Mouse (Mus musculus): Measurements from ENCODE around the gene Ptpru. TPM values are rescaled to one million over a fixed set of nuclear protein-coding genes. Genes with fewer than 3 reads are reported as not detected.

Ptpru gene
- polyA plus RNA-seq, 1 experiment from 2014 or later, result 12.4 TPM

GRCm38 (mm10) chr4:131836351-131836881 lies 1.7 kb downstream of the Ptpru start:
- TF ChIP-seq CTCF (IDR thresholded peaks at IDR 0.05; ENCODE audit: low read depth), result no peak
- Histone ChIP-seq H3K4me2 (peak overlapping the region; percentile 98), H3K4me3 (ENCODE audit: low read depth, low read length) (peak overlapping the region; percentile 66), H3K9me3 (ENCODE audit: low read depth, low read length) (no peaks in the 10 kb centered on the region), H3K9ac (peak overlapping the region; percentile 72), H3K27me3 (ENCODE audit: insufficient read depth, low read length) (peaks cover 24% of the 10 kb centered on the region), H3K27ac (ENCODE audit: low read depth) (no peak overlapping the region), H3K36me3 (ENCODE audit: insufficient read depth) (no peaks in the 10 kb centered on the region), H3K4me1 (ENCODE audit: insufficient read depth) (no peaks in the 10 kb centered on the region)
- DNase-seq, result peak; percentile 57
- ATAC-seq (ENCODE audit: insufficient read depth), result 0 out of 2 replicates have a peak, but pooled peaks have one; percentile 6
- WGBS, result 1% methylated on average over 36 of the region's 39 CpGs

DNA sequence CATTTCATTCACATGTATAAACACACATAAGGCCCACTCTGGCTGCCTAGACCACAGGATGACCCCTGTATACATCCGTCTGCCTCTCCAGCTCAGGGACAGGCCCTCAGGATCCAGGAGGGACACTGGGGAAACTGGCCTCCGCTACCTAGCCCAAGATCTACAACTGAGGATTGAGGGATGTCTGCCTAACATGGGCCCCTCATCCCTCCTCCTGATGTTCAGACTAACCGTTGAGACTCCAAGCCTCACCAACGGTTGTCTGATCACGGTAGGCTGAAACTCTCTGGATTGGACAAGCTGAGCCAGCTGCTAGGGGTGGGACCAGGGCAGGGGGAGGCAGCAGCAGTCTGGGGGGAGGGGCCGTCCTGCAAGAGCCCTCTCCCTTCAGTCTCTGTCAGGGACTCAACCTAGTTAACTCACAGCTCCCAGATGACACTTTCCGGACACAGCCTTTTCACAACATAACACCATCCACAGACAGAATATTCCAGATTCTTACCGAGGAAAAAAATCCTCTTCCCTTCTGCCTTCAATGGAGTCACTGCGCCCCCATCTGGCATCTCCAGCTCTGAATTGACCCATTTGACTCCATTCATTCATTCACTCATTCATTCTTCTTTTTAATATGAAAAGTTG lies 4.0 kb downstream of the Ptpru start:
- TF ChIP-seq CTCF (IDR thresholded peaks at IDR 0.05; ENCODE audit: low read depth), result peak; percentile 52
- ATAC-seq (ENCODE audit: insufficient read depth) (no peak), DNase-seq (peak; percentile 53)
- Histone ChIP-seq H3K27me3 (ENCODE audit: insufficient read depth, low read length) (peaks cover 24% of the 10 kb centered on the region), H3K9ac (no peak overlapping the region), H3K4me1 (ENCODE audit: insufficient read depth) (no peaks in the 10 kb centered on the region; the same call in 1 of the 2 replicates), H3K4me3 (ENCODE audit: low read depth, low read length) (no peak overlapping the region), H3K27ac (ENCODE audit: low read depth) (no peak overlapping the region), H3K4me2 (no peak overlapping the region), H3K36me3 (ENCODE audit: insufficient read depth) (no peaks in the 10 kb centered on the region), H3K9me3 (ENCODE audit: low read depth, low read length) (no peaks in the 10 kb centered on the region)
- 22% methylated on average over 9 of the region's 9 CpGs for WGBS

DNA sequence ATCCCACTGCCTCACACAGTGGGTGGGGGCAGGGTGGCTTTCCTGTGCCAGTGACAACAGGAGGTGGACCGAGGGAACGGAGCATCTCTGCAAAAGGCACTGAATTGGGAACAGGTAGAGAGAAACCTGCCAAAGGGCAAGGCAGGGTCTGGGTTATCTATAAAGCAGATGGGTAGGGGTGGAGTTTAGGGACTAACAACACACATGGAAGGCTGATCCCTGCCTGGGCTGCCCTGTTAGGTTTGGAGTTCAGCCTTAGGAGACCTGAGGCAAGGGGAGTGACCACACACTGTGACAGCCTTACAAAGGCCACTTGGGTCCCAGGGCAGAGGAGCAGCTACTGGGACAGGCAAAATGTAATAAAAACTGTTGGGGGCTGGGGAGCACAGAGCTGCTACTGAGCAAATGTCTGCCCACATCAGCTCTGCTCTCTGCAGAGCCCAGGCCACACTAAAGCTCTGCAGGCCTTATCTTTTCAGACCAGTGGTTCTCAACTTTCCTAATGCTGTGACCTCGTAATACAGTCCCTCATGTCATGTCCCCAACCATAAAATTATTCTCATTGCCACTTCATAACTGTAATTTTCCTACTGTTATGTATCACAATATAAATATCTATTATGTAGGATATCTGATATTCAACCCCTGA lies 5.2 kb downstream of the Ptpru start:
- no peak overlapping the region for H3K4me3 ChIP-seq (ENCODE audit: low read depth, low read length)
- no peak overlapping the region for H3K9ac ChIP-seq
- no peaks in the 10 kb centered on the region for H3K36me3 ChIP-seq (ENCODE audit: insufficient read depth)
- ATAC-seq (ENCODE audit: insufficient read depth), result no peak
- no peaks in the 10 kb centered on the region for H3K9me3 ChIP-seq (ENCODE audit: low read depth, low read length)
- no peak overlapping the region for H3K4me2 ChIP-seq
- no peak for TF ChIP-seq CTCF (IDR thresholded peaks at IDR 0.05; ENCODE audit: low read depth)
- no peak overlapping the region for H3K27ac ChIP-seq (ENCODE audit: low read depth)
- DNase-seq, result no peak
- peaks cover 24% of the 10 kb centered on the region for H3K27me3 ChIP-seq (ENCODE audit: insufficient read depth, low read length)
- H3K4me1 ChIP-seq (ENCODE audit: insufficient read depth), result no peaks in the 10 kb centered on the region; the same call in 1 of the 2 replicates
- 76% methylated on average over 3 of the region's 3 CpGs for WGBS

DNA sequence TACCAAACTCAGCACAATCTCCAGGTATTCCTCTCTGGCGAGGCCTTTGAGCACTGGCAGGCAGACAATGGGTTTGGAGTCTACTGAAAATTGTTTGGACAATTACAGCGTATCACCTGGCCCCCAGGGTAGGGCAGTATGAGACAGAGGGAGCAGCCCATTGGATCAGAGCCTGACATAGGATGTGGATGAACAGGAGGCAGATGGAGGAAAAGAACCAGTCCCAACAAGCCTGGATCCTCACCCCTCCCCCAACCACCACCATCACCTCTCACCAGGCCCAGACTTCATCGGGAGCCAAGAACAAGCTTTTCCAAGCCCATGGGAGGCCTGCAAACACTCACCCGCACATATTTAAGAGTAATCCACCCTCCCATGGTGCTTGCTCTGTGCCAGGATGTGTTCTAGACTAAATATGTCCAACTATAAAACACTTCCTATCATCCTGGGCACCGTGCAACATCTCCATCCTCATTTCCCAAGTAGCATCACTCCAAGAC lies 6.5 kb downstream of the Ptpru start:
- H3K4me2 ChIP-seq, result no peak overlapping the region
- no peaks in the 10 kb centered on the region; the same call in 1 of the 2 replicates for H3K4me1 ChIP-seq (ENCODE audit: insufficient read depth)
- H3K4me3 ChIP-seq (ENCODE audit: low read depth, low read length), result no peak overlapping the region
- no peak for TF ChIP-seq CTCF (IDR thresholded peaks at IDR 0.05; ENCODE audit: low read depth)
- no peaks in the 10 kb centered on the region for H3K9me3 ChIP-seq (ENCODE audit: low read depth, low read length)
- peaks cover 18% of the 10 kb centered on the region for H3K27me3 ChIP-seq (ENCODE audit: insufficient read depth, low read length)
- ATAC-seq (ENCODE audit: insufficient read depth) (no peak), DNase-seq (peak; percentile 23)
- H3K9ac ChIP-seq, result no peak overlapping the region
- WGBS, result 63% methylated on average over 5 of the region's 5 CpGs
- no peak overlapping the region for H3K27ac ChIP-seq (ENCODE audit: low read depth)
- H3K36me3 ChIP-seq (ENCODE audit: insufficient read depth), result no peaks in the 10 kb centered on the region

- no peak overlapping the region for H3K4me2 ChIP-seq
- H3K27me3 ChIP-seq (ENCODE audit: insufficient read depth, low read length), result no peaks in the 10 kb centered on the region
- no peaks in the 10 kb centered on the region for H3K9me3 ChIP-seq (ENCODE audit: low read depth, low read length)
- no peaks in the 10 kb centered on the region; the same call in 1 of the 2 replicates for H3K4me1 ChIP-seq (ENCODE audit: insufficient read depth)
- WGBS, result 62% methylated on average over 8 of the region's 8 CpGs
- no peak for TF ChIP-seq CTCF (IDR thresholded peaks at IDR 0.05; ENCODE audit: low read depth)
- no peak for ATAC-seq (ENCODE audit: insufficient read depth)
- H3K36me3 ChIP-seq (ENCODE audit: insufficient read depth), result no peaks in the 10 kb centered on the region
- DNase-seq, result no peak
- H3K27ac ChIP-seq (ENCODE audit: low read depth), result no peak overlapping the region
- no peak overlapping the region for H3K9ac ChIP-seq
- H3K4me3 ChIP-seq (ENCODE audit: low read depth, low read length), result no peak overlapping the region
These were observed 9.0 kb downstream of the Ptpru start for GRCm38 (mm10) chr4:131829123-131829522.

GRCm38 (mm10) chr4:131826905-131827304 lies 11.2 kb downstream of the Ptpru start:
- 9% methylated on average over 6 of the region's 6 CpGs for WGBS
- DNase-seq (peak; percentile 73), ATAC-seq (ENCODE audit: insufficient read depth) (peak; percentile 77)
- Histone ChIP-seq H3K9me3 (ENCODE audit: low read depth, low read length) (no peaks in the 10 kb centered on the region), H3K9ac (no peak overlapping the region), H3K27ac (ENCODE audit: low read depth) (peak overlapping the region; percentile 76), H3K4me1 (ENCODE audit: insufficient read depth) (no peaks in the 10 kb centered on the region; the same call in 1 of the 2 replicates), H3K4me3 (ENCODE audit: low read depth, low read length) (no peak overlapping the region), H3K36me3 (ENCODE audit: insufficient read depth) (no peaks in the 10 kb centered on the region), H3K4me2 (no peak overlapping the region), H3K27me3 (ENCODE audit: insufficient read depth, low read length) (no peaks in the 10 kb centered on the region)
- TF ChIP-seq CTCF (IDR thresholded peaks at IDR 0.05; ENCODE audit: low read depth), result no peak

- H3K4me2 ChIP-seq, result no peak overlapping the region
- H3K4me1 ChIP-seq (ENCODE audit: insufficient read depth), result no peaks in the 10 kb centered on the region; the same call in 1 of the 2 replicates
- DNase-seq, result no peak
- ATAC-seq (ENCODE audit: insufficient read depth), result 0 out of 2 replicates have a peak, but pooled peaks have one; percentile 18
- 38% methylated on average over 8 of the region's 8 CpGs for WGBS
- no peak overlapping the region for H3K27ac ChIP-seq (ENCODE audit: low read depth)
- H3K4me3 ChIP-seq (ENCODE audit: low read depth, low read length), result no peak overlapping the region
- H3K36me3 ChIP-seq (ENCODE audit: insufficient read depth), result no peaks in the 10 kb centered on the region
- no peaks in the 10 kb centered on the region for H3K27me3 ChIP-seq (ENCODE audit: insufficient read depth, low read length)
- H3K9me3 ChIP-seq (ENCODE audit: low read depth, low read length), result no peaks in the 10 kb centered on the region
- TF ChIP-seq CTCF (IDR thresholded peaks at IDR 0.05; ENCODE audit: low read depth), result peak; percentile 68
- H3K9ac ChIP-seq, result no peak overlapping the region
These were observed 12.3 kb downstream of the Ptpru start for GRCm38 (mm10) chr4:131825830-131826229.
